Mouse (Mus musculus) embryo, embryonic 9.5 days (tissue): ENCODE measurements at regions not wholly inside any gene's neighbourhood (a gene's known extent, or its start where the extent isn't known, plus 50 kb on each side); places are given as distances from the start of the nearest gene placed in this dataset.
"Not testable (repeated sequence)": the region's sequence is repeated elsewhere in the genome, so short reads cannot be mapped to it uniquely, and the experiment has no call there.

ENCODE experiments used
- DNase-seq: peaks from one replicate; pipeline ENCODE4 v3.0.0-alpha.2; 2017; ENCODE audit errors: extremely low spot score

DNA sequence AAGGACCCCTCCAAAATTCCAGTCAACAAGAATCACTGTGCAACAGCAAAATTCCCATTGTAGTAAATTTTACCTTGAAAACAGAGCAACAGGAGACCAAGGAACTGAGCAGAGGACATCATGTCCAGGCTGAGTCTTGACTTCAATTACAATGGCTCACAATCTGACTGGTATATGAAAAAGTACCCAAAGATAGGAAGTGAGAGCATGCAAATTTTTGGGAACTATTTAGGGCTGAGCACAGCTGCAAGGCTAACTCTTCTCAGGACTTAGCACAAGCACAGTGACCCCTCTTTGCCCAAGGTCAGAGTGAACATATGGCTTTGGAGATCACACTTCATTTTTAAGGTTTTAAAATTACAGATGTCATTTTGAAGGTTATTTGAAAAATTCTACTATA lies 1096.7 kb upstream of the Tacstd2 start:
- DNase-seq = not testable (repeated sequence)

- no peak for DNase-seq
Measured at GRCm38 (mm10) chr6:68631787-68632186, 1096.2 kb upstream of the Tacstd2 start.

DNA sequence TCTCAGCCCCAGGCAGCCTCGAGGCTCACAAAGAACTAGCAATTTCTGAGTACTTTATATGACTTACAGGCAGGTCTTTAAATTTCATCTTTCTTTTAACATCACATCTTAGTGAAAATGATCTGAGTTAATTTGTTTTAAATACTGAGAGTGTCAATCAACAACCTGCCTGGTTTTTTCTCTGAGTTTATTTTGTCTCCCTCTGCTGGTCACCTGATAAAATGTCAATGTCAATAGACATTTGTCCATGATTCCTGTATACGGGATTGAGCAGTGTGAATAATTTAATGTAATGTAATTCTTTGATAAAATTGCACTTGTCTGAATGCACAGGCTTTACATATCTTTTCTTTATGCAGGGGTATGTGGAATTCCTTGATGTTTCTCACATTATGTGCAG lies 1070.4 kb upstream of the Tacstd2 start:
- no peak for DNase-seq
